Mouse (Mus musculus) gastrocnemius, adult 8-10 months (tissue): Measurements from ENCODE around the gene Polr3gl. TPM values are rescaled to one million over a fixed set of nuclear protein-coding genes. Genes with fewer than 3 reads are reported as not detected.

Source experiments
- DNase-seq, 2 experiments: peaks; one replicate each; pipeline ENCODE4 v3.0.0; 2022; ENCODE audit warnings: low spot score in 2 of 2
- total RNA-seq, 4 experiments: library from RNA; stranded (reverse); gene quantifications; 2 replicates each; pipeline ENCODE4 v1.2.4; 2022

Gene Polr3gl
- total RNA-seq, 4 experiments from 2014 or later = 39.8 to 59.8 (median 51.8) TPM

DNA sequence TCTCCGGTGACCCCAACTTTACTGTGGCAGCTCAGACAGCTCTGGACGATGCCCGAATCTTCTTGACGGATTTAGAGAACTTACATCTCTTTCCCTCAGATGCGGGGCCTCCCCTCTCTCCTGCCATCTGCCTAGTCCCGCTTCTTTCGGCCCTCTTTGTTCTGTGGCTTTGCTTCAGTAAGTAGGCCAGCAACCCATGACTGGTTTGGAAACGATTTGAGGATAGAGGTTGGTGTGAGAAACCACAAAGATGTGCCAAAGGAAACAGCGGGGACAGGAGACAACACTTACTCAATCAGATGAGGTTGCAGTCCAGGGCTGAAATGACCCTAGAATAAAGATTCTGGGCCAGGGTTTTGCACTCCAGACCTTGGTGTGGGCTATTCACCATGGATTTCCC is 65.5 kb downstream of the Polr3gl start:
- no peak for DNase-seq

Other genes with a start within 250 kb of the Polr3gl start
- not detected for gene BC107364, start 141.9 kb downstream of the Polr3gl start, total RNA-seq
- 100 to 1,000 TPM; 562 to 917 (median 709) TPM for gene Hfe2, start 69.0 kb downstream of the Polr3gl start, total RNA-seq
- 100 to 1,000 TPM; 365 to 573 (median 474) TPM for gene Txnip, start 36.2 kb downstream of the Polr3gl start, total RNA-seq
- 1 to 10 TPM in 3 of 4 experiments, not detected in 1; 1.2 to 1.5 (median 1.2) TPM for gene Gm16253, start 17.2 kb downstream of the Polr3gl start, total RNA-seq
- gene Ankrd34a, start 2.5 kb upstream of the Polr3gl start, total RNA-seq = 1 to 10 TPM in 2 of 4 experiments, under 1 TPM in 2; 0.64 to 1.6 (median 1.1) TPM
- gene Lix1l, start 7.0 kb upstream of the Polr3gl start, total RNA-seq = 1 to 10 TPM; 3.5 to 6.8 (median 4.4) TPM
- gene Rbm8a, start 35.8 kb upstream of the Polr3gl start, total RNA-seq = 10 to 100 TPM; 17.0 to 25.1 (median 22.7) TPM
- gene Pex11b, start 41.2 kb upstream of the Polr3gl start, total RNA-seq = 10 to 100 TPM; 23.3 to 31.3 (median 28.0) TPM
- not detected for gene Gm42957, start 41.3 kb upstream of the Polr3gl start, total RNA-seq
- gene Itga10, start 51.4 kb upstream of the Polr3gl start, total RNA-seq = under 1 TPM; 0.31 to 0.56 (median 0.40) TPM
- under 1 TPM; 0.24 to 0.48 (median 0.40) TPM for gene Ankrd35, start 76.0 kb upstream of the Polr3gl start, total RNA-seq
- gene Pias3, start 102.2 kb upstream of the Polr3gl start, total RNA-seq = 1 to 10 TPM; 4.9 to 7.4 (median 6.0) TPM
- gene Nudt17, start 114.4 kb upstream of the Polr3gl start, total RNA-seq = under 1 TPM; 0.39 to 0.68 (median 0.54) TPM
- 10 to 100 TPM; 24.4 to 27.5 (median 26.3) TPM for gene Polr3c, start 133.4 kb upstream of the Polr3gl start, total RNA-seq
- 10 to 100 TPM; 58.9 to 79.6 (median 70.5) TPM for gene Rnf115, start 133.5 kb upstream of the Polr3gl start, total RNA-seq
- gene Pdzk1, start 235.1 kb upstream of the Polr3gl start, total RNA-seq = not detected
- not detected for gene Cd160, start 235.2 kb upstream of the Polr3gl start, total RNA-seq